Mouse (Mus musculus): Measurements from ENCODE around the gene Cacng8.

Cacng8 gene

GRCm38 (mm10) chr7:3390413-3391080 is at the start of gene Cacng8:
Gene Cacng8, plus strand, starts transcription at chr7:3390683.
- no peak for DNase-seq

- DNase-seq: no peak
Observed at GRCm38 (mm10) chr7:3343861-3344260, 46.6 kb upstream of the Cacng8 start.

- no peak for DNase-seq
Observed at GRCm38 (mm10) chr7:3345301-3345700, 45.2 kb upstream of the Cacng8 start.

- DNase-seq: no peak
Observed at GRCm38 (mm10) chr7:3347366-3348287, 42.9 kb upstream of the Cacng8 start.

- DNase-seq: no peak
Observed at GRCm38 (mm10) chr7:3348326-3348725, 42.2 kb upstream of the Cacng8 start.

- DNase-seq: no peak
Observed at GRCm38 (mm10) chr7:3349775-3350174, 40.7 kb upstream of the Cacng8 start.

- no peak for DNase-seq
Observed at GRCm38 (mm10) chr7:3351536-3351935, 38.9 kb upstream of the Cacng8 start.

- DNase-seq: no peak
Observed at GRCm38 (mm10) chr7:3354850-3355249, 35.6 kb upstream of the Cacng8 start.

- no peak for DNase-seq
Observed at GRCm38 (mm10) chr7:3360678-3361077, 29.8 kb upstream of the Cacng8 start.

GRCm38 (mm10) chr7:3365547-3366279 is 24.8 kb upstream of the Cacng8 start:
- no peak for DNase-seq

GRCm38 (mm10) chr7:3366705-3367516 is 23.6 kb upstream of the Cacng8 start:
- DNase-seq: no peak

GRCm38 (mm10) chr7:3367569-3367968 is 22.9 kb upstream of the Cacng8 start:
- no peak for DNase-seq

GRCm38 (mm10) chr7:3368311-3368710 is 22.2 kb upstream of the Cacng8 start:
- no peak for DNase-seq

GRCm38 (mm10) chr7:3369189-3369588 is 21.3 kb upstream of the Cacng8 start:
- no peak for DNase-seq

- DNase-seq: no peak
Observed at GRCm38 (mm10) chr7:3370407-3370806, 20.1 kb upstream of the Cacng8 start.

- DNase-seq: no peak
Observed at GRCm38 (mm10) chr7:3372376-3372775, 18.1 kb upstream of the Cacng8 start.

- no peak for DNase-seq
Observed at GRCm38 (mm10) chr7:3373754-3374153, 16.7 kb upstream of the Cacng8 start.

- no peak for DNase-seq
Observed at GRCm38 (mm10) chr7:3376831-3377230, 13.7 kb upstream of the Cacng8 start.

GRCm38 (mm10) chr7:3382123-3382522 is 8.4 kb upstream of the Cacng8 start:
- no peak for DNase-seq

- no peak for DNase-seq
Observed at GRCm38 (mm10) chr7:3384807-3385319, 5.6 kb upstream of the Cacng8 start.

GRCm38 (mm10) chr7:3386036-3386730 is 4.3 kb upstream of the Cacng8 start:
- no peak for DNase-seq

- DNase-seq: no peak
Observed at GRCm38 (mm10) chr7:3387761-3388160, 2.7 kb upstream of the Cacng8 start.
